Mouse (Mus musculus) kidney, adult 2 months (tissue): ENCODE measurements around the gene Stk25.

Experiments
- CTCF ChIP-seq: fragments of 200-500 bp; conservative IDR thresholded peaks from 2 replicates; pipeline ENCODE4 v1.5.1; 2011; ENCODE audit warnings: low read depth, mild to moderate bottlenecking, control low read depth, low read length, moderate library complexity, mixed read lengths; ENCODE audit not compliant: insufficient read depth, insufficient read length
- POLR2A ChIP-seq: fragments of 200-500 bp; IDR thresholded peaks from one replicate; pipeline ENCODE4 v1.6.1; 2011; ENCODE audit warnings: low read depth, low read length, control low read depth

GRCm38 (mm10) chr1:93672682-93673081, 14.2 kb upstream of the Stk25 start:
- TF ChIP-seq POLR2A (no peak), CTCF (no peak)
